Mouse (Mus musculus) adrenal gland, adult (tissue): Measurements from ENCODE around the gene Fads6.

Experiments
- DNase-seq, 2 experiments: peaks; one replicate each; pipeline ENCODE4 v3.0.0; 2022 to 2023; ENCODE audit warnings: low spot score in 1 of 2; ENCODE audit not compliant: inconsistent age in 2 of 2

Fads6 gene

GRCm38 (mm10) chr11:115262954-115263353 lies 34.5 kb downstream of the Fads6 start:
- no peak for DNase-seq

GRCm38 (mm10) chr11:115259134-115259533 lies 38.3 kb downstream of the Fads6 start:
- DNase-seq = no peak

GRCm38 (mm10) chr11:115257775-115258510 lies 39.5 kb downstream of the Fads6 start:
- DNase-seq = no peak

- peak in 1 of 2 experiments; percentile 58 for DNase-seq
Measured at GRCm38 (mm10) chr11:115251258-115251657, 46.2 kb downstream of the Fads6 start.

- no peak for DNase-seq
Measured at GRCm38 (mm10) chr11:115250405-115251090, 46.9 kb downstream of the Fads6 start.

- DNase-seq = peak; percentile 50 to 70
Measured at GRCm38 (mm10) chr11:115249721-115250404, 47.6 kb downstream of the Fads6 start.

GRCm38 (mm10) chr11:115247945-115248344 lies 49.5 kb downstream of the Fads6 start:
- DNase-seq = no peak

- no peak for DNase-seq
Measured at GRCm38 (mm10) chr11:115247240-115247639, 50.2 kb downstream of the Fads6 start.

- no peak for DNase-seq
Measured at GRCm38 (mm10) chr11:115246386-115246785, 51.1 kb downstream of the Fads6 start.

- no peak for DNase-seq
Measured at GRCm38 (mm10) chr11:115244840-115245239, 52.6 kb downstream of the Fads6 start.

- no peak for DNase-seq
Measured at GRCm38 (mm10) chr11:115243783-115244182, 53.7 kb downstream of the Fads6 start.

- DNase-seq = no peak
Measured at GRCm38 (mm10) chr11:115242746-115243145, 54.7 kb downstream of the Fads6 start.

- DNase-seq = peak; percentile 56 to 75
Measured at GRCm38 (mm10) chr11:115241402-115241801, 56.1 kb downstream of the Fads6 start.

GRCm38 (mm10) chr11:115236570-115236969 lies 60.9 kb downstream of the Fads6 start:
- peak in 1 of 2 experiments; percentile 59 for DNase-seq

GRCm38 (mm10) chr11:115234320-115235044 lies 63.0 kb downstream of the Fads6 start:
- peak; percentile 74 to 81 for DNase-seq

- DNase-seq = no peak
Measured at GRCm38 (mm10) chr11:115233526-115234290, 63.8 kb downstream of the Fads6 start.

GRCm38 (mm10) chr11:115232889-115233288 lies 64.6 kb downstream of the Fads6 start:
- DNase-seq = no peak

GRCm38 (mm10) chr11:115231924-115232323 lies 65.5 kb downstream of the Fads6 start:
- no peak for DNase-seq

- no peak for DNase-seq
Measured at GRCm38 (mm10) chr11:115231168-115231915, 66.1 kb downstream of the Fads6 start.
